Mouse (Mus musculus) spleen, adult 18-20 months (tissue): ENCODE results near the gene Maco1.

Experiments
- DNase-seq, 2 experiments: peaks; one replicate each; pipeline ENCODE4 v3.0.0; 2022; ENCODE audit warnings: mixed read lengths in 2 of 2

Maco1 gene

DNA sequence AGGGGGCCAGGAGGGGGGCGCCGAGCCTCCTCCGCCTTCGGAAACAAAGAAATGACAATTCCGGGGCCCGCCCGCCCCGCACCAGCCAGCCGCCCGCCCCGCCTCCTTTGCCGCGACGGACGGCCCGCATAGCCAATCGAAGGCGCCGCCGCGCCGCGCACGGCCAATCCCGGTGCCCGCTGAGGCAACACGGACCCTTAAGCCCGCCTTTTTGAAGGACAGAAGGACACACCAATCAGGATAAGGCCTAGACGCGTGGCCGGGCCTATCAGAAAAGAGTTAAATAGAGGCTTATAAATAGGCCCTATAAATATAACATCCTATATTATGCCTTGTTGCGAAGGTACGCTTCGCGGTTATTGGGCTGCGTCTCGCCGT is at the start of gene Maco1:
Gene Maco1, minus strand, starts transcription at position 87 of the 378 bp plus-strand sequence.
- peak; percentile 97 to 99 for DNase-seq

DNA sequence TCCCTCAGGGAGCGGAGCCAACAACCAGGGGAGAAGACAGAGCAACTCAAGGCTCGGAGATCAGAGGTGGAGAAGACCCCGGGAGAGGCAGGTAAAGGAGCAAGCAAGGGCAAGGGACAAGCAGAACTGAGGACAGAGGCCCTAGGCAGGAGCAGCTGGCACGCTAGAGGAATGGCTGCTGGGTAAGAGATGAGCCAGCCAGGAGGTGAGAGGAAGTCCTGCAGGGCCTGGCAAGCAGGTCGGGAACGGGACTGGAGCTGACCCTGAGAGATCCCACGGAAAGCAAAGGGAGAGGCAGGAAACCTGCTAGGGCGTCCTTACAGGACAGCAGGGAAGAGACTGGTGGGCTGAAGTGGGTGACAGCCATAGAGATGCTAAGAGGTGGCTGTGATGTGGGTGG is 48.0 kb upstream of the Maco1 start:
- DNase-seq = no peak

DNA sequence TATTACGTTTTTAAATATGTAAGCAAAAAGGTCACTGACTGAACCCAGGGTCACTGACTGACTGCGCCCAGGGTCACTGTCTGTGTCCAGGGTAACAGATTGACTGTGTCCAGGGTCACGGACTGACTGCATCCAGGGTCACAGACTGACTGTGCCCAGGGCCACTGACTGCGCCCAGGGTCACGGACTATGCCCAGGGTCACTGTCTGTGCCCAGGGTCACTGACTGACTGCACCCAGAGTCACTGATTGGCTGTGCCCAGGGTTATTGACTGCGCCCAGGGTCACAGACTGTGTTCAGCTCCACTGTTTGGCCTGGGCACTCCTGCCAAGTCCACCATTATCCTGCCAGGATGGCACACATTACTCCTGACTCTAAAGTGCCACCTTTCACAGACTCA is 44.1 kb upstream of the Maco1 start:
- no peak for DNase-seq

DNA sequence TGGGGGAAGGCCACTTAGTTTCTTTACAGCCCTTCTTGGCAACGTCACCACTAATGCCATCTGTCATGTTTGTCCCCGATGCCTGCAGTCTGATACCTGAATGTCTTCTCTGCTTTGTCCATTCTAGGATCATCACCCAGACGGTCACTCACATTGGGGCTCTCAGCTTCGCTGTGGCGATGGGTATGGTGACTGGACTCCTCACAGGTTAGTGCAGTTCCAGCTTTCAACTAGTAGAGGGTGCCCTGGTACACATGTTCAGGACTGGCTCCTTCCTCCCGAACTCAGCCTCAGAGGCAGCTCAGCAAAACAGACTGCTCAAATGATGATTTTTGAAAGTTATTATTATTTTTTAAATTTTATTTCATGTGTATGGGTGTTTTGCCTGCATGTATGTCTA is 39.0 kb upstream of the Maco1 start:
- peak in 1 of 2 experiments; percentile 57 for DNase-seq

DNA sequence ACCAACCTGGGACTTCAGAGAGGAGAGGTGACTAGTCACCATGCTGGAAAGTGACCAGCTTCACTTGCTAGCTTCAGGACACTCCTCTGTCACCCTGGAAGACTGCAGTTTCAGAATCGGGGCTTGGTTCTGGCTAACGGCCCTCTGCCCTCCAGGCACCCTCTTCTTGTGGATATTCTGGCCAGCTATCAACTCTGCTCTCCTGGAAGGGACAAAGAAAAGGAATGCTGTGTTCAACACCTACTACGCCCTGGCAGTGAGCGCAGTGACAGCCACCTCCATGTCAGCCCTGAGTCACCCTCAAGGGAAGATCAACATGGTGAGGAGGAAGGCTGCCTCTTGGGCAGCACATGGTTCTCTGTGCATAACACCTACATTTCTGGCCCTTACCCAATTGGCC is 31.2 kb upstream of the Maco1 start:
- DNase-seq = no peak

DNA sequence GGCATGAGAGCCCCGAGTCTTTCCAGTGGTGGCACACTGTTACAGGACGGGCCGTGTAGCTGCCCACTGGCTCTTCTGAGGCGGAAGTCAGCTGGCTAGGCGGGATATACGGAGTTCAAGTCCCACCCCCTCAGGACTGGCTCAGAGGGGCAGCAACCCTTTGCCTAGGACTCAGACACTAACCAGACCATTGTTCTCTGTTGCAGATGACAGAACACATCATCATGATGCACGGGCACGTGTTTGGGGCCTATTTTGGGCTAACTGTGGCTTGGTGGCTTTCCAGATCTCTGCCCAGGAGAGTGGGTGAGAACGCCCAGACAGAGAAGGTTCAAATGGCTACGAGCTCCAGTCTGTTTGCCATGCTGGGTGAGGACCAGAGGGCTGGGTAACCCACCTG is 30.7 kb upstream of the Maco1 start:
- DNase-seq = no peak

DNA sequence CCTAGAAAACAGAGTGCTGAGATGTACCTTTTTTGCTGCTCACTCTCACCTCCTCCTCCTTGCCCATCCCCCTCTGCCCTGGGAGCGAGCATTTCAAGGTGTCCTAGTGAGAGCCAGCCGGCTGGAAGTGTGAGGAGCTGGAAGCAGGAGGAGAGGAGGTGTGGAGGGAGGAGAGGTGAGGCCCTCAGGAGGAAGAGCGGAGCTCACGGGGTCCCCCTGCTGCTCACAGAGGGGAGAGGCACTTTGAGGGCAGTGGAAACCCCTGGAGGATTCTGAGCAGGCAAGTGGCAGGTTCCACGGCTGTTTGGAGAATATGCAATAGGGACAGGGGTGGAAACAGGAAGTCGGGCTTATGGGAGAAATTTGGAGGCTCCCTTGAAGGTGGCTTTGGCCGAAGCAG is 30.1 kb upstream of the Maco1 start:
- DNase-seq = peak in 1 of 2 experiments; percentile 55

DNA sequence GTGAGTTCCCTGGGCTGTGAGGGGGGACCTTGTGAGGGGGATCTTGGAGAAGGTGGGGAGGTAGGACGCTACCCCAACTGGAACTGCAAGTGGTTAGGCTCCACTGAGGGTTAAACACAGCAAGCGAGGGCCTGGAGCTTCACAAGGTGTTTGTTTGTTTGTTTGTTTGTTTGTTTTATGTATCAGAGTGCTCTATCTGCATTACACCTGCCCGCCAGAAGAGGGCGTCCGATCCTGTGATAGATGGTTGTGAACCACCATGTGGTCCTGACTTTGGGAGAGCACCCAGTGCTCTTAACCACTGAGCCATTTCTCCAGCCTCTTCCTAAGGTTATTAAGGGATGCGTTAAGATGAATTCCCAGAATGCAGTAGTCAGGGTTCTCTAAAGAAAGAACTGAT is 26.9 kb upstream of the Maco1 start:
- DNase-seq = no peak

DNA sequence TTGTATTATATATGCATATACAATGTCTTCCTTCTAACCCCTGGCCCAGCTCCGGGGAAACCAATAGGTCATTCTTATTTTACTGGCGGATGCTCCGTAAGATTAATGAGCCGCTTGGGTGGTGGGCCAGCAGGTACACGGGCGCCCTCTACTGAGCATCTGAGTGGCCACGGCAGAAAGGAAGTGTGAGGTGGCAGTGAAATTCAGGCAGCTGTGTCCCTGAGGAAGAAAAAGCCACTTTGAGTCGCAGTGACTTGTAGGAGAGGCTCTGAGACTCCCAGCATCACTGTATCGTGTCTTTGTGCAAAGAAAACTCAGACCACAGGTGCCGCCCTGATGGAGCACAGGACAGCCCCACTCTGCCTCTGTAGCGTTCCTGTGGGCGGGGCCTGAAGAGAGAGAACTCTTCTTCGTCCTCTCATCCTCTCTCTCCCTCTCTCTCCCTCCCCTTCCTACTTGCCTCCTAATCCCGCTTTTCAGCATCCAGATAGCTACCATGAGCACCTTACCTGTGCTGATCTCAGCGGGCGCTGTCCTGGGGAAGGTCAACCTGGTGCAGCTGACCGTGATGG is 26.4 kb upstream of the Maco1 start:
- DNase-seq = peak; percentile 44 to 76

DNA sequence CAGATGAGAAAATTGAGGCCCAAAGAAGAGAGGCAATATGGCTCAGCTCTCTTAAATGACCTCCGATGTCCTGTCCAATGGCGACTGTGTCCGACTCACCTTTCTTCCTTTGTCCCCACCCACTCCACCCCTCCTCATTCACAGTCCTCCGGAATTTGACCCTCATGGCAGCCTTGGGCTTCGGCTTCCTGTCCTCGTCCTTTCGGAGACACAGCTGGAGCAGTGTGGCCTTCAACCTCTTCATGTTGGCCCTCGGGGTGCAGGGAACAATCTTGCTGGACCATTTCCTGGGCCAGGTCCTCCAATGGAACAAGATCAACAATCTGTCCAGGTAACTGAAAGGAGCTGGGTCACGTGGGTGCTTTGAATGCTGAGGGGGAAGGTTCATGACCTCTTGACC is 23.0 kb upstream of the Maco1 start:
- DNase-seq = no peak

DNA sequence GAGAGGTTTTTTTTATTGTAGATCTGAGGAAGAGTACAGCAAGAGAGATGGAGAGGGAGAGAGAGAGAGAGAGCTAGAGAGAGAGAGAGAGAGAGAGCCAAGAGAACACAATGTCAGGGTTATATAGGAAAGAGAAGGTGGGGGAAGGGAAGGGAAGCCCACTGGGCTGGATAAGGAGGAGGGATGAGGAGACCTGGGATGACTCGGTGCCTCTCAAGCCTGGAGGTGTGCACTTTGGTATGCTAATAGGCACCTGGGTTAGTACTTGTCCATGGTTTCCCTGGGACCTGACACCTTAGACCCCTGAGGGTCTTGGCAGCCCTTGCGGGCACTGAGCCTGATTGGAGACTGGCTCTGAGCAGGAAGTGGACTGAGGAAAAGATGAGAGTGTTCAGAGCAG is 18.8 kb upstream of the Maco1 start:
- DNase-seq = no peak

DNA sequence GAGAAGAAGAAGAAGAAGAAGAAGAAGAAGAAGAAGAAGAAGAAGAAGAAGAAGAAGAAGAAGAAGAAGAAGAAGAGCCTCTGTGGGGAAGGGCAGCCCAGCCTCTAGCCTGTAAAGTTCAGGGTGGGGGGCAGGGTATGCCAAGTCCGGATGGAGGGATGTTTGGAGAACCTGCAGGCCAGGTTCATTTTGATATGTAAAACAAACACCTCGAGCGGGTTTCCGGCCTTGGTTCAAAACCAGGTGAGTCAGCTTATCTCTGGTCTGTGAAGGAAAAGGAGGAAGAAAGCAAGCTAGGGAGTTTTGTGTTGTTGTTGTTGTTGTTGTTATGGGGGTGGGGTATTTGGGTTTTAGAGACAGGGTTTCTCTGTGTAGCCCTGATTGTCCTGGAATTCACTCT is 18.3 kb upstream of the Maco1 start:
- DNase-seq = no peak

DNA sequence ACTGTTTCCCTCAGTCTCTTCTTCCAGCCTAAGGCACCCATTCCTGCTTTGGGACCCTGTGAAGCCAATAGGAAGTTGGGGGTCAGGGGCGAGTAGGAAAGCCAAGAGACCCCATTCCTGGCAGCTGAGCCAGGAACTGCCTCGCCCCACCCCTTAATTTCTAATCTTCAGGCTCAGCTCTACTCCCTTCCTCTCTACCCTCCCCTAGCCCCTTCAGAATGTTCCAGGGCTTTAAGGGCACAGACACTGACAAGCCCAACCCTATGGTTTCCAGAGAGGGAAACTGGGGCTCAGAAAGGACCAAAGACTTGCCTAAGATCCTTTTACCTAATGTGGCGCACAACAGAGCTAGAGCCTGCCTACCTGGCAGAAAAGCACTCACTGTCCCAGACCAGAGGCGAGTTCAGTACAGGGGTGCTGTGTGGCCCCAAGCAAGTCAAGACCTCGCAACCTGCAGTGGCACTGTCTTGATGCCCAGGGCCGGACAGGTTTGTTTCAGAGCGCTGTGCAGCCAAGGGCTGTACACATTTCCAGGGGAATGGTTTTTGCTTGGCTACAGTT is 16.8 kb upstream of the Maco1 start:
- DNase-seq = no peak

DNA sequence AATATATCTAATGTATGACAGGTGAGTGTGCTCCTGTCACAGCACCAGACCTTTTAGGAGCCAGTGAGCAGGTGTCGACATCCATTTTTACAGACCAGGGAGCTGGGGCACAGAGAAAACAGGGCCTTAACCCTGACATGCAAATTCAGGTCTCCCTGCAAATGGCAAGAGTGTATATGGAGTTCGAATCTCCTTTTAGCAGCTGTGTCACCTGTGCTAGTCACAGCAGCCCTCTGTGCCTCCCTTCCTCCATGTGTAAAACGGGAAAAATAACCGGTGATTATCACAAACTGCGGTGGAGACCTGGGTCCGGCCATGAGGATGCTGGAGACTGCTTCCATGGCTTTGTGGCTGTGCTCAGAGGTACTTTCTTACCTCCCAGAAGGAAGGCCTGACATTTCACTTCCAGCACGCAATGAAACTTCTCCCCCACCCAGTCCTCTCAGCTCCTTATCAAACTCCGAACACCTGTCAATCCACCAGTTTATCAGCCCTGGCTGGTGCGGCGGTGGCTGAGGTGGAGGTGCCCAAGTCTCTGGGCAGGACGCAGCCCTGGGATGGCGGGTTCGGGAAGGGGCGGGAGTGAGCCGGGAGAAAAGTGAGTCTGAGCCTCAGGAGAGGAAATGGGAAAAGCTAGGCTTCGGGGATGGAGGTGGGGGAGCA is 16.1 kb upstream of the Maco1 start:
- no peak for DNase-seq

DNA sequence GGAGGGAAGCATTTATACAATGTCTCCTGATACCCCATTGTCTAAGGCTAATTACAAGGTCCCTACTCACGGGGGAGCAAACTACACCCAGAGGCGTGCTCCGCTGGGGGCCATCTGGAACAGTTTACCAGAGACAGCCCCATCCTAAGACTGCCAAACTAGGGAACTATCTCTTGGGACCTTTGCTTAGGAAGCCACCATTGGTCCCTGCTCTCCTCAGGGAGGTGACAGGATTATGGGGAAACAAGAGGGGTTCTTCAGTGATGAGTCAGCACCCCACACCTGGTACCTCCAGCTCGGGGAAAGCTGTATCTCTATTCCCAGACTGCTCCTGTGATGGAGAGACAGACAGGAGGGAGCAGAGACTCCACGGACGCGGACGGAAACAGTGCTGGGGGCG is 15.3 kb upstream of the Maco1 start:
- DNase-seq = no peak

DNA sequence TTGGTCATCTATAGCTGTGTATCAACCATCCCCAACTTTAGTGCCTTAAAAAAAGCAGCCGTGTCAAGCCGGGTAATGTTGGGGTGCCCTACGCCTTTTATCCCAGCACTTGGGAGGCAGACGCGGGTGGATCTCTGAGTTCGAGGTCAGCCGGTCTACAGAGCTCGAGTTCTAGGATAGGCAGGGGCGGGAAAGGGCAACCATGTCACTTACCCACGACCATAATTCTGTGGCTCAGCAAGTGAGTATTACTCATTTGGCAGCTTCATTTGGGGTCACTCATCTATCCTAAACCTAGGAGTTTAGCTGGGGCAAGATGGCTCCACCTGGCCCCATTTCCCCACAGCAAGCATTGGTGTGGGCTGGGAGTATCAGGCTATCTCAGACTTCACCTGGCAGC is 14.9 kb upstream of the Maco1 start:
- no peak for DNase-seq

DNA sequence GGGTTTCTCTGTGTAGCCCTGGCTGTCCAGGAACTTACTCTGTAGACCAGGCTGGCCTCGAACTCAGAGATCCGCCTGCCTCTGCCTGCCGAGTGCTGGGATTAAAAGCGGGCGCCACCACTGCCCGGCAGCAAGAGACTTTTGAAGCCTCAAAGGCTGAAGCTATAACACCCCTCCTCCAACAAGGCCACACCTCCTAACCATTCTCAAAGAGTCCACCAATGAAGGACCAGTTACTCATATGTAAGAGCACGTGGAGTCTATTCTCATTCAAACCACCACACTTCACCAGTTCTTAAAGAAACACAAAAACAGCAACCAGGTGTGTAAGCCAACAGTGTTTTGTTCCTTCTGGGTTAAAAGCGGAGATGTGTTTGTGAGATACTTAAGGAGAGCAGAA is 14.5 kb upstream of the Maco1 start:
- no peak for DNase-seq

DNA sequence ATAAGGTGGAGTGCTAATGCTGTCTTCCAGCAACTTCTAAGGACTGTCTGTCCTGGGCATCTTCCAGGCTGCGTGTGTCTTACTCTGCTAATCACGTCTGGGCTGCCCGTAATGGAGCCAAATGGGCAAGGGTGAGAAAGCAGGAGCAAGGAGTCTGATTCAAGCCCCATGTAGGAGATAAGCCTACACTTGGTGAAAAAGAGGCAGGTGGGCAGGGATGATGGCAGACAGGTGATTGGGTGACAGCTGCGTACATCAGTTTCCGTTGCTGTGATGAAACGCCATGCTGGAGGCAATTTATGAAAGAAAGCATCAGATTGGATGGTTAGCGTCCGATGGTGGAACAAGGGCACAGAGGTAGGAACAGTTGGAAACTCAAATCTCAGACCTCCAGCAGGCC is 14.1 kb upstream of the Maco1 start:
- no peak for DNase-seq

DNA sequence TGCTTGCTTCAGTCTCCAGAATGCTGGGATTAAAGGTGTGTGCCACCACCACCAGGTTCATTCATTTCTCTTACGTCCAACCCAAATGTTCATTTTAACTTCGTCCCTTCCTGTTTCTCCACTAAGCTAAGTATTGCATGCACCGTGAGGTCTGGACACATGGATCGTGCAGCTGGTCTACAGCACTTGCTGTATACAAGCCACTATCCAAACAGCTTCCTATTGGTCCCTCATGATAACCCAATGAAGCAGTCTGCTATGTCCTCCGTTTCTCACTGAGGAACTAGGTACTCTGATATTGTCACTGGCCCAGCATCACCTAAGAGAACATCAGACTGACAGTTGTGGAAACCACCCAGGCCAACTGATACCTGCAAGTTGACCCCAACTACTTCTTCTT is 12.6 kb upstream of the Maco1 start:
- no peak for DNase-seq

DNA sequence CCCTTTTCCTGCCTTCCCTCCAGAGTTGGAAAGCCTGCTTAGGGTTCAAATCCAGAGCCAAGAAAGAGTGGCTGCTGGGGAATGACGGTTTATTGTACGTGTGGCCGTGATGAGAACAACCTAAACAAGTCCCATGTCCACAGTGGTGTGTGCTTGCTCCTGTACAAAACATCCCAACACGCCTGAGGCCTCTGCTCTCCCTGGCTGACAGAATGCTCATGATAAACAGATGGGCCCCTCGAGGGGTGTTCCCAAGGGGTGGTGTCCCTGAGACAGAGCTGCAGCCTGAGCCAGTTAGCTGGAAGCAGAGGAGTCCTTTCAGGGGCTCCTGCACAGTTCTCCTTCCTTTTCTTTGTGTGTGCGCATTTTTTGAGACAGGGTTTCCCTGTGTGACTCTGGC is 12.2 kb upstream of the Maco1 start:
- no peak for DNase-seq

DNA sequence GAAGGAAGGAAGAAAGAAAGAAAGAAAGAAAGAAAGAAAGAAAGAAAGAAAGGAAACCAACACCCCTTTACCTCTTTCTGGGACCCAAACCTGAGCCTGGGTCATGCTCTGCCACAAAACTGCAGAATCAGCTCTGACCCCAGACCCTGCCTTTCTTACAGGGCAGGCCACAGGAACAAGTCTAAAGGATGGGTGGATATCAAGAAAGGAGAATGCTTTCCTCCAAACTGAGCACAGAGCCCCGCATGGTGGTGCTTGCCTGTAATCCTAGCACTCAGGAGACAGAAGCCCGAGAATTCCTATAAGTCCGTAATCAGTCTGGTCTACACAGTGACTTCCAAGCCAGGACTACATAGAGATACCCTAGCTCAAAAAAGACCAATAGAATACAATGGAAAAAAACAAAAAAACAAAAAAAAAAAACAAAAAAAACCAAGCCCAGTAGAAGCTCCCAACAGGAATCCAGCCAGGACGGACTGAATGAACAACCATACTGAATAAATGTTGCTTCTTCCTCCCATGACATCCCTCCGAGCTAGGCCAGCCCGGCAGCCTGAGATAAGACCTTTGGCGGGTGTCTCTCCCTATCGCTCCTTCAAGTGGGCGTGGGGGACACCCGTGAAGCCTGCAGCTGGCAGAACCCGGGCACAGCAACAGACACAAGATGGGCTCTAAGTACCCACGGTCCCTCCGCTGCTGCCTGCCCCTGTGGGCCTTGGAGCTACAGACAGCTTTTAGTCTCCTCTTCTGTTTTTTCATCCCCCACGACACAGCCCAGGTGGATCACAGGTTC is 11.0 kb upstream of the Maco1 start, which contains the start of gene Rhd:
Gene Rhd, plus strand, starts transcription at position 600 of the 793 bp plus-strand sequence.
- DNase-seq = no peak

DNA sequence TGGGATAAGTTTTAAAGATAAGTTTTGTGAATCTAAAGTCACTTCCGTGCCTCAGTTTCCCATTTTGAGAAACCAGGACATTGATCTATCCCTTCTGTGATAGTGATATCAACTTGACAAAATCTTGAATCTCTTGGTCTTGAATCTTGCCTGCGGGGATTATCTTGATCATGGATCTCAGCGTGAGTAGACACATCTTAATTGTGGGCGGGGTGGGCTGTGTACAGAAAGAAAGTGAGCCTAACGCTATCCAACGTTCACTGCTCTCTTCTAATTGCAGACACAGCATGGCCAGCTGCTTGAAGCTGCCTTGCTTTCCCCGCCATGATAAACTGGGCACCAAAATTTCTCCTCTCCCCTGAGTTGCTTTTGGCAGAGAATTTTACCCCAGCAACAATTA is 9.9 kb upstream of the Maco1 start:
- DNase-seq = no peak

DNA sequence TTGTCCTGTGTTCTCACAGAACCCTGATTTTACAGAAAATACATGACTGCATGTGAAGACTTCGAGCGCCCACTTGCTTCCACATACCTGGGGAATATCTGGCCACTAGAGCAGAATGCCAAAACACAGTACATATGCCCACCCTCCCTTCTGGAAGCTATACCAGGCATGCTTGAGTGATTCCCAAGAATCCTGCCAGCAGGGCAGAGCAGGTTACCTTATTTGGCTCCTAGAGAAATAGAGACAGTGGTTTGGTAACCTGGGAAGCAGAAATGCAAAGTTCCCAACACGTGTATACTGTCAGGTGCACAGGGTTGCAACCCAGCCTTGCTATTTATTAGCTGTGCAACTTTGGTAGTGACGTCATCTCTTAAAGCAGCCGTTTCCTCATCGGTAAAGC is 8.7 kb upstream of the Maco1 start:
- DNase-seq = no peak

DNA sequence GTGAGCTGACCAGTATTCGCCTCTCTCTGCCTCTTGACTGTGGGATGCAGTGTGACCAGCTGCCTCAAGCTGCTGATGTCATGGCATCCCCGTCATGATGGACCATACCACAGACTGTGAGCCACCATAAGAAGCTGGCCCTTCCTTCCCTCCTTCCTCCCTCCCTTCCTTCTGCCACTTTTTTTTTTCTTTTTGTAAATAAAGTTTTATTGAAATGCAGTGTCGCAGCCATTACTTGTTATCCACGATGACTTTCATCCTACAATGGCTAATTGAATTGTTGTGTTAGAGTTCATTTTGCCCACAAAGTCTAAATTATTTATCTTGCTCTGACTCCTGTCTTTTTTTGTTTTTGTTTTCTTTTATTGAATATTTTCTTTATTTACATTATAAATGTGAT is 5.3 kb upstream of the Maco1 start:
- DNase-seq = no peak
